Mouse (Mus musculus) spleen, adult 2 months (tissue): ENCODE results near the gene Rufy3.

Source experiments
- CTCF ChIP-seq: fragments of 200-500 bp; IDR thresholded peaks from 2 replicates; pipeline ENCODE4 v1.5.1; 2011; ENCODE audit warnings: mild to moderate bottlenecking, inconsistent platforms; ENCODE audit not compliant: insufficient read depth, insufficient read length, insufficient replicate concordance; ENCODE audit errors: extremely low read depth
- POLR2A ChIP-seq: fragments of 200-500 bp; IDR thresholded peaks from 2 replicates; pipeline ENCODE4 v1.6.1; 2011; ENCODE audit warnings: low read depth, low read length, inconsistent platforms

- TF ChIP-seq POLR2A (no peak), CTCF (no peak)
These were observed 19.3 kb upstream of the Rufy3 start for GRCm38 (mm10) chr5:88545536-88545935.
